Mouse (Mus musculus): ENCODE results near the gene Nos2.

GRCm38 (mm10) chr11:79001871-79002270, 81.3 kb downstream of the Nos2 start:
- TF ChIP-seq CTCF (IDR thresholded peaks at IDR 0.05; ENCODE audit: low read depth) (no peak), EP300 (IDR thresholded peaks at IDR 0.05; ENCODE audit: low read depth) (no peak)

Data from heart, postnatal 0 days (tissue).